Mouse (Mus musculus) lung, embryonic 16.5 days (tissue): ENCODE data around the gene March1. TPM values are rescaled to one million over a fixed set of nuclear protein-coding genes. Genes with fewer than 3 reads are reported as not detected.

Experiments used
- ATAC-seq: fragments of 200-750 bp; cut with Nextera tagmentation; 2 replicates; pipeline ENCODE4 v1.8.0; 2017; ENCODE audit warnings: low read depth, mild to moderate bottlenecking, moderate library complexity
- H3K27ac ChIP-seq: fragments of 300-500 bp; sonication (generic); 2 replicates; pipeline ENCODE4 v1.5.1; 2014; ENCODE audit warnings: mild to moderate bottlenecking, control low read depth, low read length
- H3K27me3 ChIP-seq: fragments of 300-500 bp; sonication (generic); 2 replicates; pipeline ENCODE4 v1.6.1; 2014; ENCODE audit warnings: low read depth, low read length, mixed read lengths; ENCODE audit not compliant: control insufficient read depth, insufficient read depth
- H3K36me3 ChIP-seq: fragments of 300-500 bp; sonication (generic); 2 replicates; pipeline ENCODE4 v1.6.1; 2014; ENCODE audit warnings: low read length; ENCODE audit not compliant: control insufficient read depth, insufficient read depth
- H3K4me1 ChIP-seq: fragments of 300-500 bp; sonication (generic); replicated peaks from 2 replicates; pipeline ENCODE4 v1.6.1; 2014; ENCODE audit warnings: low read length, mixed read lengths; ENCODE audit not compliant: control insufficient read depth, insufficient read depth
- H3K4me2 ChIP-seq: fragments of 300-500 bp; sonication (generic); 2 replicates; pipeline ENCODE4 v1.6.1; 2014; ENCODE audit warnings: low read depth, low read length, control low read depth
- H3K4me3 ChIP-seq: fragments of 300-500 bp; sonication (generic); 2 replicates; pipeline ENCODE4 v1.5.1; 2014; ENCODE audit warnings: mild to moderate bottlenecking, low read length, control low read depth
- H3K9ac ChIP-seq: fragments of 300-500 bp; sonication (generic); 2 replicates; pipeline ENCODE4 v1.6.1; 2014; ENCODE audit warnings: low read length, control low read depth
- H3K9me3 ChIP-seq: fragments of 300-500 bp; sonication (generic); 2 replicates; pipeline ENCODE4 v1.6.1; 2016; ENCODE audit warnings: low read length; ENCODE audit not compliant: control insufficient read depth
- WGBS: fragments of 180-500 bp; shearing (Covaris S2); extraction: QIAGEN DNeasy Blood & Tissue Kit; methylation state at CpG from one replicate; pipeline ENCODE4 v1.1.7; 2014; 5-methylcytosine and 5-hydroxymethylcytosine counted together
- polyA plus RNA-seq: library from polyadenylated mRNA; unstranded; fragments of >200 nt; fragmentation: Nextera tagmentation; extraction: Ambion mirVana; gene quantifications from 2 replicates; pipeline ENCODE4 v1.2.1, GENCODE M21; 2015

Gene March1
- polyA plus RNA-seq, 1 experiment from 2014 or later: 0.54 TPM

DNA sequence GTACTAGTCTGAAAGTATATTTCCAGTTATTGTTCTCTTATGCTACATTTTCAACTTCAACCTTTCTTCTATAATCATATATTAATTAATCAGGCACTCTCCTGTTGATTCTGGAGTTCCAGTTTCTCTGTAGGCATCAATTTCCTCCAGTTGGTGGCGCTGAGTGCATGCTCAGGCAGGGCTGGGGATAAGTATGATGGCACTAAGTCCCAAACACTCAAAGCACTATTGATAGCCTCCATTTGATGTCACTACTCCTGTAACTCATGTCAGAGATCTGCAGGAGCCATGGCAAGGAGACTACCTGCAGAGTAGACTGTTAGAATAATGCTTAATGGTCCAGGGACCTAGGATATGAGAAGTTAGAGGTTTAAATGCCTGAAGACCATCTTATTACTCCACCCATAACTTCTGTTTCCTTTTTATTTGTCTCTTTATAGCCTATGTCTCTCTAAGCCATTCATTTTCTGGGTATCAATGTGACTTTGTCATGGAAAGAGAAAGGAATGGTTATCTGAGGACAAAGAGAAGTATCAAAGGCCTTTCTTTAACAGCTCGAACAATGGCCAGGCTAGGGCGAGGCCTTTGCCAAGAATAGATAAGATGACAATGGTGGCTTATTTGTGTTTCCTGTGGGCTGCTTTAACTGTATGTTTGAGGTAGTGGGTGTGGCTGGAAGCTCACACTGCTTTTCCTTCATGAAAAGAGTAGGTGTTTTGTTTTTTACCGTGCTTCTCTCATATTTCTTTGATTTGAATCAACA is 705.5 kb downstream of the March1 start:
- H3K36me3 ChIP-seq: no peaks in the 10 kb centered on the region
- no peaks in the 10 kb centered on the region for H3K27me3 ChIP-seq
- no peaks in the 10 kb centered on the region for H3K4me1 ChIP-seq
- no peak overlapping the region for H3K27ac ChIP-seq
- WGBS: 48% methylated on average over 4 of the region's 4 CpGs
- H3K9ac ChIP-seq: no peak overlapping the region
- no peak overlapping the region for H3K4me2 ChIP-seq
- no peak overlapping the region for H3K4me3 ChIP-seq
- no peak for ATAC-seq
- H3K9me3 ChIP-seq: no peaks in the 10 kb centered on the region

DNA sequence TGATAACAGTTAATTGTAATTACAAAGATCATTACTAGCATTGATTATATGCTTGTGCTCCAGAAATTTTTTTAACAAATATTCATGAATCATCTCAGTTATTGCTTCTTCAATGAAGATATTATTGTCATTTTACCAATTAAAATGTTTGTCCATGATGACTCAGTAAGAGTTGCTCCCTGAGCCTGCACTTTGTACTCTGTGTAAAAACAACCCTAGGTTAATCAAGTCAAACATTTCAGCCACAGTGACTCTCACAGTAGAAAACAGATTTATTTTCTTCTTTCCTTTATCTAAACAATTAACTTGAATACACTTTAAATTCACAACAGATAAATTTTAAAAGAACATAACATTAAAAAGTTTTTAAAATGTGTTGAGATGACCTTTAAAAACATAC is 708.7 kb downstream of the March1 start:
- H3K9ac ChIP-seq: no peak overlapping the region
- ATAC-seq: no peak
- no peak overlapping the region for H3K27ac ChIP-seq
- no peaks in the 10 kb centered on the region for H3K4me1 ChIP-seq
- no peaks in the 10 kb centered on the region for H3K27me3 ChIP-seq
- no peak overlapping the region for H3K4me3 ChIP-seq
- H3K9me3 ChIP-seq: no peaks in the 10 kb centered on the region
- H3K36me3 ChIP-seq: no peaks in the 10 kb centered on the region
- H3K4me2 ChIP-seq: no peak overlapping the region

DNA sequence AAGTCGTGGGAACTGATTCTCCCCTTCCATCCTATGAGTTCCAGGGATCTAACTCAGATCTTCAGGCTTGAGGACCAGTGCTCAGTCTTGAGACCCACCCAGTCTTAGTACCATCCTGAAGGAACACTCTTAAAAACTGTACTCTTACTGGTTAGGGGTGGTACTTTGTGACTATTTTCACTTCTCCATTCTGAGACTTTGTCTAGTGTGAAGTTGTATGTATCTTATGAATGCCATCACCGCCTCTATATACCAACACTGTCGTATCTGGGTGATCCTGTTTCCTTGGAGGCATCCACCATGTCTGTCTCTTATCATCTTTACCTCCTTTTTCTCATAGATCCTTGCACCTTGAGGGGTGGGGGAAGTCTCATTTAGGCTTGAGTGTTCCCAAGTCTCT is 714.5 kb downstream of the March1 start:
- Histone ChIP-seq H3K27me3 (no peaks in the 10 kb centered on the region), H3K4me1 (no peaks in the 10 kb centered on the region), H3K4me3 (no peak overlapping the region), H3K9me3 (no peaks in the 10 kb centered on the region), H3K36me3 (no peaks in the 10 kb centered on the region), H3K4me2 (no peak overlapping the region), H3K9ac (no peak overlapping the region), H3K27ac (no peak overlapping the region)
- 74% methylated on average over 3 of the region's 3 CpGs for WGBS
- ATAC-seq: no peak

DNA sequence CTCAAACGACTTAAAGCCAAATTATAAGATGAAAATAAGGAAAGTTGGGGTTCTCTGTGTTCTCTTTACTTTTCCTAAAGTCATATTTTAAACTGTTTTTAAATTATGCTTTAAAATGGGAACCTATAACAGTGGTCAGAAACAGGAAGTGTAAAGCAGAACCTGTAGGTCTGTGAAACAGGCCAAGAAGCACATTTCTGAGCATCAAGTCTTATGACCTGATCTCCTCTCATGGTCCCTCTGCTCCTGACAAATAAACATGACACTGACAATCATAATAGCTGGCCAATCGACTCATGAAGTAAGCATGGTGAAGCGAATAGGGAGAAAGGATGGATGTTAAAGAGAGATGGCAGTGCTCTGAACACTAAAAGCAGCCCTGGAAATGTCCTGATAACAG is 716.6 kb downstream of the March1 start:
- Histone ChIP-seq H3K9me3 (no peaks in the 10 kb centered on the region), H3K36me3 (no peaks in the 10 kb centered on the region), H3K27ac (no peak overlapping the region), H3K4me1 (no peaks in the 10 kb centered on the region), H3K27me3 (no peaks in the 10 kb centered on the region), H3K4me2 (no peak overlapping the region), H3K9ac (no peak overlapping the region), H3K4me3 (no peak overlapping the region)
- no peak for ATAC-seq
- 65% methylated on average over 3 of the region's 3 CpGs for WGBS

DNA sequence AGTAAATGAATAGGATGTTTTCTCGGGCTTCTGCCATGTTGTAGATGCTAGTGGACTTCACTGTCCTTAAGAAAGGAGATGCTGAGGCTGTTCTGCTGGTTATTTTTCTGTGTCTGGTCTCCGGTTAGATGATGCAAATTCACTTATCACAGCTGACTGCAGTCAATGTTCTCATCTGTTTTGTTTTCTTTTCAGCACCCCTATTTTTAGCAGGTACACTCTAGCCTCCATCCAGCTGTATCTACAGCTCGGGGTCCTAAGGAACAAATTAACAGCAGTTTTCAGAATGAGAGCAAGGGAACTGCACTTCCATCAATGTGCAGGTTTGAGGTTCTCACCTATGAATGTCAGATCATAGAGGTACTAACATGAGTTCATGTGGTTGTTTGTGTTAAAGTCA is 721.9 kb downstream of the March1 start:
- WGBS: 74% methylated on average over 3 of the region's 3 CpGs
- H3K4me1 ChIP-seq: no peaks in the 10 kb centered on the region
- no peak overlapping the region for H3K4me2 ChIP-seq
- no peak overlapping the region for H3K9ac ChIP-seq
- H3K27ac ChIP-seq: no peak overlapping the region
- no peak for ATAC-seq
- H3K27me3 ChIP-seq: no peaks in the 10 kb centered on the region
- H3K4me3 ChIP-seq: no peak overlapping the region
- H3K9me3 ChIP-seq: no peaks in the 10 kb centered on the region
- H3K36me3 ChIP-seq: no peaks in the 10 kb centered on the region

DNA sequence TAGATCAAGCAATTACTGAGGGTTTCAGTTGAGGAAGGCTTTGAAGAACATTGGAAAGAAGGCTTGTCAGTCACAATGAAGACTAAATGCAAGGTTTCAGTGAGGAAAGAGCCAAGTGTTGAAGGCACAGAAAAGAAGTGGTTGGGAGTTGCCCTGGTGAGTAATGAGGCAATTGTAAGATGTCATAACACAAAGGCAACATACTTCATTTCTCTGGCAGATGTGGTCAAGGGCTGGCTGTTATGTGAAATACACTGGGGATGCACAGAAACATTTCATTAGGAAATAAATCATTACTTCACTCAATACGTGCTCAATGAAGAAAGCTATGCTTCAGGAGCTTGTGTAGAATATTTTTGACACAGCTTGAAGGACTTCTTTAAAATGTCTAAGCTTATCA is 725.2 kb downstream of the March1 start:
- H3K36me3 ChIP-seq: no peaks in the 10 kb centered on the region
- H3K27me3 ChIP-seq: no peaks in the 10 kb centered on the region
- ATAC-seq: no peak
- WGBS: 76% methylated on average over 1 of the region's 1 CpGs
- no peaks in the 10 kb centered on the region for H3K4me1 ChIP-seq
- no peak overlapping the region for H3K9ac ChIP-seq
- H3K9me3 ChIP-seq: no peaks in the 10 kb centered on the region
- no peak overlapping the region for H3K4me3 ChIP-seq
- H3K27ac ChIP-seq: no peak overlapping the region
- H3K4me2 ChIP-seq: no peak overlapping the region

DNA sequence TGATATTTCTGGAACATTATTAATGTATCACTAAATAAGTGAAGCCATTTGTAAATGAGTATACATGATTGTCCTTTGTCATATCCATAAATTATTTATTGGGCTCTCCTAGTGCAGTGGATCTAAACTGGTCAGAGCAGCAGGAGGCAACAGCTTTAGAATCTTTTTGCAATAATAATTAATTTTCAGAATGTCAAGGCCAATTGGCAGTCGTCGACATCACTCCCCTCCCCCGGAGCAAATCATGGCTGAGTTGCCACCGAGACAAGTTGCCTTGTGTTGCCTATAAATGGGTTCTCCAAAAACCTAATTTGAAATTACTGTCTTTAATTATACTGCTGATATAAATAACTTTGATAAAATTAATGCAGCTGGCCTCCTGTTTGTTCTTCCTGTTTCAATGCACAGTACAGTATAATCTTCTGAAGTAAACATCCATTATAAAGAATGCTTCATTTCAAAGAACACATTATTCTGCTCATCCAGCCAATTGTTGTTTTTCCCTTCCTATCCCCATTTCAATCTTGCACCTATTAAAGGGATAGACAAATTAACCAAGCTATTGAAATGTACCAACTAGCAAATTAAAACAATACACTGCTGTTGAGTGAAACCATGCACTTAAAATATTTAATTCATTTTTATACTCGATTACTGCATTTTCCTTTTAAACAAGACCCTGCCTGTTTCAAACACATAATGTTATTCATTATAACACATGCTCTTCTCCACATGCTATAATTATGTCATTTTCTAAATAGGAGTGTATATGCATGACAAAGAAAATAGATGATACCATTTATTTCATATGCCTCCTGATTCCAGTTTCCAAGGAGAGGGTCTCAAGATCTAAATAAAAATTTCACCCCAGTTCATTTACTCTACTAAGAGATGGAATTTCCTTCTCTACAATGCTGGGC is 745.4 kb downstream of the March1 start:
- H3K36me3 ChIP-seq: no peaks in the 10 kb centered on the region
- WGBS: 69% methylated on average over 5 of the region's 5 CpGs
- H3K9me3 ChIP-seq: no peaks in the 10 kb centered on the region
- no peaks in the 10 kb centered on the region for H3K4me1 ChIP-seq
- H3K4me3 ChIP-seq: no peak overlapping the region
- no peaks in the 10 kb centered on the region for H3K27me3 ChIP-seq
- H3K27ac ChIP-seq: no peak overlapping the region
- H3K4me2 ChIP-seq: no peak overlapping the region
- H3K9ac ChIP-seq: no peak overlapping the region
- no peak for ATAC-seq

DNA sequence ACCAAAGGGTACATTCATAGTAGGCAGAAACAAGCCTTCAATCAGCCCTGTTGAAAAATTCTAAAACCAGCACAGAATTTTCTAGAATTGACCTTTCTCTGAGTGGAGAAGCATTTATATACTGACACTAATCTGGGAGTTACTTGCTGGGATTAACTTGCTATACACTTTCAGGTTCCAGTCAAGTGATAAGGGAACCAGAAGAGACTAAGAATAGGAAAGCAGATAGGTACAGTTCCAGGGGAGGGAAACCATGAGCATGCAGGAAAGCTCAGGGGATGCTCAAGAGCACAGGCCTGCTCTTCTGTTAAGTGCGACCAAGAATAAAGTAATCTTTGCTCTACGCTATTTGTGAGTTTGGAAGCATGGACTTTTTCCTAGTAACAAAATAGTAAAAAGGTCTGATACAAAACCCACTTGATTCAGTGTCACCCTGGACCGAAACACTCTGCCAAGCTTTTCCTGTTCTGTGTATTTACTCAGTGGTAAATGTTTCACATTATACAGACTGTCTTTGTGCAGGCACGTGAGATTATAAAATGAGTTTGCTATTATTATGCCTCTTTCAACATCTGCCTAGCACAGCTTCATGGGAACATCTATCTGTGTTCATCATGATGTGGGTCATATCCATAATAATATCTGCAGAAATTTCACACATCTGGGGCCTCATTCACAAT is 766.1 kb downstream of the March1 start:
- Histone ChIP-seq H3K27ac (no peak overlapping the region), H3K27me3 (no peaks in the 10 kb centered on the region), H3K9ac (no peak overlapping the region), H3K4me3 (no peak overlapping the region), H3K4me1 (no peaks in the 10 kb centered on the region), H3K4me2 (no peak overlapping the region), H3K36me3 (no peaks in the 10 kb centered on the region), H3K9me3 (no peaks in the 10 kb centered on the region)
- WGBS: 57% methylated on average over 4 of the region's 4 CpGs
- ATAC-seq: no peak

DNA sequence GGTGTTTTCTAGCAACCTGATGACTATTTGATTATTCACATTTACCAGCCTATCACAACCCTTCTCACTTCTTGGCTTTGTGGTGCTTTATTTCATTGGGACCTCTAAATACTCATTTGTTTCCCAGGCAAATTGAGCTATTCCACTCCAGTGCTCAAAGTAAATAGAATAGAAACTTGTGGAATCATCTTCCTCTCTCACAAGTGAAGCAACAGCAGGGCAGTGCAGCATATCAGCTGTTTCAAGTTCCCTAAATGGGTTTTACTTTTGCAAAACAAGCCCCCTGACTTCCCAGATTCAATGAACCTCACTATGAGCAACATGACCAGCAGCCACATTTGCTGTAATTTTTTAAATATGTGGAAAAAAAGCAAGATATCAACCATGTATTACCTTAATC is 768.3 kb downstream of the March1 start:
- H3K9ac ChIP-seq: no peak overlapping the region
- no peaks in the 10 kb centered on the region for H3K4me1 ChIP-seq
- no peaks in the 10 kb centered on the region for H3K9me3 ChIP-seq
- H3K36me3 ChIP-seq: no peaks in the 10 kb centered on the region
- H3K4me2 ChIP-seq: no peak overlapping the region
- no peak for ATAC-seq
- H3K4me3 ChIP-seq: no peak overlapping the region
- no peaks in the 10 kb centered on the region for H3K27me3 ChIP-seq
- H3K27ac ChIP-seq: no peak overlapping the region
